Mouse (Mus musculus): ENCODE data around the gene Cstad. TPM values are rescaled to one million over a fixed set of nuclear protein-coding genes. Genes with fewer than 3 reads are reported as not detected.

Gene Cstad
- polyA plus RNA-seq, 1 experiment from 2014 or later = 1.2 TPM

DNA sequence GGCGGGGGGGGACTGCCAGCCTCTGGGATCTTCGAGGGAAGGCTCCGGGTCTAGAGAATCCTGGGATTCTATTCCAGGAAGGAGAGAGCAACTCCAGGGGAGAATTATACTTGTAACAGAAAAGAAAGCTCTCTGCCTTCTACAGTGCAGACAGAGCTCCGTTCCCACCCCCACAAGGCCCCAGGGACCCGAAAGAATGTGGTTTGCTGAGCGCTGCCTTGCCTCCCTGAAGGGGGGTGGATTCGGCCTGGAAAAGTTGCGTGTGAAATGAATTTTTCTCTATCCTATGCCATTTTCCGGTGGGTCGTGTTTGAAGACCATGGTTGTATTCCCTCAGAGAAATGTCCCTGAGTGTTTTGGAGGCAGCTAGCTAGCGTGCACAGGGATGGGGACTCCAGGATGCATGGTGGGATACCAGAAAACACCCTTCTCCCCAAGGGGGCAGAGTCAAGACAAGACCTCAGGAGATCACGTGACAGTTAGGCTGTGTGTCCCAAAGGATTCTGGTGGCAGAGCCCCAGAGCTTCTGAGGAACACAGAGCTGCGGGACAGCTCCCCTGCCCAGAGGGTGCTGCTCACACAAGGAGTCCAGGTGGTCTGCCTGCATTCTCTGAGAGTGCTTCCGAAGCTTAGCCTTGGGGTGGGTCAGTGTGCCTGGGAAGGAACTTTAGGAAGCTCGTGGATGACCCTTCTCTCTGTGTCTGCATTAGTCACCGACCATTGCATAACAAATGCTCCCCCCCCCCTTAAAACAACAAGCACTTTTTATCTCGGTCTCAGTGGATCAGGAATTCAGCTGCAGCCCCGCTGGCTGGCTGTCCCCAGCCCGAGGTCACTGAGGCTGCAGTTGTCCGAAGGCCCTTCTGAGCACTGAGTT lies 6.4 kb downstream of the Cstad start:
- no peak for DNase-seq (ENCODE audit: low spot score)
- H3K4me1 ChIP-seq = peaks cover 68% of the 10 kb centered on the region
- 4% methylated on average over 20 of the region's 20 CpGs for whole genome bisulfite sequencing

DNA sequence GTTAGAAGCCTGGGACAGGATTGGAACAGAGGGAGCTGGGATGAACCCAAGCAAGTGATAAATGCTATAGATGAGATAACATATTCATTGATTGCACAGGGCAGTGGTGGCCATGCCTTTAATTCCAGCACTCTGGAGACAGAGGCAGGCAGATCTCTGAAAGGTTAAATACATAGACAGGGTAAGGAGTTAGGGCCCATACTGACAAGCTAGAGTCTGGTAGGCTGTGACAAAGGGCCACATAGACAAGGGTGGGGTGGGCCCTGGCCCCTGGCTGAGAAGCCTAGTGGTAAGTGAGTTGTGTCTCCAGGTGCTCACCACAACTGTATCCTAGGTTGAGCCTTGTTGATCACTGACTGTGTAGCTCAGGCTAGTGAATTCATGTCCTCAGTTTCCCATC lies 7.6 kb downstream of the Cstad start:
- no peak for DNase-seq (ENCODE audit: low spot score)
- no peak overlapping the region for H3K27ac ChIP-seq
- H3K9me3 ChIP-seq = no peaks in the 10 kb centered on the region
- peaks cover 77% of the 10 kb centered on the region for H3K4me1 ChIP-seq
- no peak overlapping the region for H3K4me3 ChIP-seq
- H3K36me3 ChIP-seq = no peaks in the 10 kb centered on the region
- H3K27me3 ChIP-seq (ENCODE audit: insufficient read depth, poor library complexity, severe bottlenecking) = 0 out of 2 replicates have a peak, but pooled peaks cover 3% of the 10 kb centered on the region

More for the DNA sequence above, 6.4 kb downstream of the Cstad start:
- Histone ChIP-seq H3K36me3 (no peaks in the 10 kb centered on the region), H3K27me3 (ENCODE audit: insufficient read depth, poor library complexity, severe bottlenecking) (no peaks in the 10 kb centered on the region), H3K9me3 (no peaks in the 10 kb centered on the region), H3K4me3 (peak overlapping the region; percentile 47), H3K27ac (peak overlapping the region; percentile 89)

DNA sequence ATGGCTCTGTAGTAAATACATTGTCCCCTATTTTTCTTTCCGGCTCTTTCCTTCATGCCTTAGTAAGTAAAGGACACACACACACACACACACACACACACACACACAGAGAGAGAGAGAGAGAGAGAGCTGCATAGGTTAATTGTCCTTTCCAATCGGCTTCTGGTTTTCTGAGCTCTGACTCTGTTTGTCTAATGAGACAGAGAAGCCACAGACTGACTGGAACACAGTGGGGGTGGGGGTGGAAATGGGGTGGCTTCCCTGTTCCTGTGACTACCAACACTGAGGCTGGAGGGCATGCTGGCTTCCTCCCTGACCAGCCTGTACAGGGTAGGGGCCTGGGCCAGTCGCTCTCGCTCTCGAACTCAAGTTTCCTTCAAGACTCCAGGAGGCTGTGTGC lies 8.9 kb downstream of the Cstad start:
- WGBS = 59% methylated on average over 5 of the region's 5 CpGs
- peak overlapping the region; percentile 89 for H3K27ac ChIP-seq

DNA sequence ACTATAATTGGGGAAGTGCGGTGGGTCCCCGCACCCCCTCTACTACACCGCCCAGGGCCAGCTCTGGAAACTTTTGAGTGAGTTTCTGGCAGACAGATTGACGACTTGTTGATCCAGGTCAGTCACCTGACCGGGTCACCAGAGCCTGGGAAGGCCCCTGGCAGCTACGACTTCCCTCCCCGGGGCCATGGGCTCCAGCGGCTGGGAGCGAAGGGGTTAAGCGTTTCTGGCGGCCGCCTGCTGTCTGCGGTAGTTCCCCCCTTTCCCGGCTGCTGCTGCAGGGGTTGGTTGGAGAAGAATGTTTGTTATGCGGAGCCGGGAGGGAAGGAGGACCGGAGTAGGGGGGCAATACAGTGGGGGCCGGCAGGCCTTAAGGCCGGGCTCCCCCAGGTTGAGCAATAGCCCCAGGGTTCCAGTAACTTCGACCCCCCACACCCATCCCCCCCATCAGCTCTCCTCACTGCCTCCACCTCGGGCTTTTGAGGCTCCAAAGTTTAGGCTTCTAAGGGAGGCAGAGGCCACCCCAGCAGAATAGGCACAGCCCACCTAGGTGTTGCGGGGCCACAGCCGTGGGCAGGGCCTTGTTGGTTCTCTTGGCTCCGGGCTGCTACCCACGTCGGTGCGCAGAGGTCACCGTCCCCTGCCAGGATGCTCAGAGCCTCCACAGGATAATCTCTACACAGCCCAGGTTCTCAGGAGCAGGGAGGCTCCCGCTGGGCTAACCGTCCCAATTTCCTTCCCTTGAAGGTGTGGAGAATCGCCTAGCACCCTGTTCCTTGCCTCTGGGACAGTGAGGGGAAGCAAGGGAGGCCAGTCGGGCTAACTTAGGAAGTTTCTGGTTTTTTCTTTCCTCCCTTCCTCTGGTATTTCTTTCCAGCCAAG lies 10.3 kb downstream of the Cstad start:
- H3K27me3 ChIP-seq (ENCODE audit: insufficient read depth, poor library complexity, severe bottlenecking) = peaks cover 6% of the 10 kb centered on the region; the same call in 1 of the 2 replicates
- H3K4me1 ChIP-seq = peaks cover 77% of the 10 kb centered on the region
- no peaks in the 10 kb centered on the region for H3K9me3 ChIP-seq
- peak overlapping the region; percentile 89 for H3K27ac ChIP-seq
- H3K36me3 ChIP-seq = no peaks in the 10 kb centered on the region
- no peak for DNase-seq (ENCODE audit: low spot score)
- H3K4me3 ChIP-seq = peak overlapping the region; percentile 52
- 2% methylated on average over 32 of the region's 32 CpGs for WGBS

More for the DNA sequence above, 8.9 kb downstream of the Cstad start:
- peaks cover 6% of the 10 kb centered on the region; the same call in 1 of the 2 replicates for H3K27me3 ChIP-seq (ENCODE audit: insufficient read depth, poor library complexity, severe bottlenecking)
- no peaks in the 10 kb centered on the region for H3K9me3 ChIP-seq
- no peaks in the 10 kb centered on the region for H3K36me3 ChIP-seq
- DNase-seq (ENCODE audit: low spot score) = no peak
- no peak overlapping the region for H3K4me3 ChIP-seq
- H3K4me1 ChIP-seq = peaks cover 84% of the 10 kb centered on the region

DNA sequence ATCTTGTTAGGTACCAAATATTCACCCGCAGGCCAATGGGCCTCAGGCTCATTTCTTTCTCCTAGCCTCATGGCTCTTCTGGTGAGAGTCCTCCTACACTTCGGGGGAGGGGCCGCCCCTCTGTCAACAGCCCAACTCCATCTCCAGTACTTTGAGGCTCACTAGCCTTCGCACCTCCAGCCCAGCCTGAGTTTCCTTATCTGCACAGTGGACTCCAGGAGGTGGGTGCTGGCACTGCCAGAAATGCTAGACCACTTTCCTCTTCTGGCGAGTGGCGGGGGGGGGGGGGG lies 10.9 kb downstream of the Cstad start:
- H3K4me1 ChIP-seq = peaks cover 71% of the 10 kb centered on the region
- DNase-seq (ENCODE audit: low spot score) = peak; percentile 87

DNA sequence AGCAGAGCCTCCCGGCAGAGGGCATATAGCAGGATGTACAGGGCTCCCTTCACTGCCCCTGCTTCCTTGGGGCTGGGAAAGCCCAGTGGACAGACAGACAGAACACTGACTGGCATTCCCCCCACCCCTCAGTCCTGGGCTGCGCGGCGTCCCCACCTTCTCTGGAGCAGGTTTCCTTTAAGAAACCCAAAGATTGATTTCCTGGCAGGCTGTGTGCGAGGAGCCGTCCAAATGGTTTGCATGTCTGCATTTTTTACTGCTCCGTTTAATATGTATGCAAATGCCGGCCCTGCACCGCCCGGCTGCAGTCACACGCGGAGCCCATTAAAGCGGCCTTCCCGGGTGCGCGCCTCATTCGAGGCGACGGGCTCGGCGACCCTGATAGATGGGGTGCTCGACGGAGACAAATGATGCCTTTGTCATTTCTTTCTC lies 11.8 kb downstream of the Cstad start:
- H3K27me3 ChIP-seq (ENCODE audit: insufficient read depth, poor library complexity, severe bottlenecking) = peaks cover 6% of the 10 kb centered on the region; the same call in 1 of the 2 replicates
- H3K36me3 ChIP-seq = no peaks in the 10 kb centered on the region
- peaks cover 61% of the 10 kb centered on the region for H3K4me1 ChIP-seq
- peak overlapping the region; percentile 89; the same call in 1 of the 2 replicates for H3K27ac ChIP-seq
- 37% methylated on average over 23 of the region's 23 CpGs for WGBS
- H3K4me3 ChIP-seq = no peak overlapping the region
- no peak for DNase-seq (ENCODE audit: low spot score)
- H3K9me3 ChIP-seq = no peaks in the 10 kb centered on the region

More for the DNA sequence above, 10.9 kb downstream of the Cstad start:
- Histone ChIP-seq H3K27me3 (ENCODE audit: insufficient read depth, poor library complexity, severe bottlenecking) (peaks cover 6% of the 10 kb centered on the region; the same call in 1 of the 2 replicates), H3K27ac (peak overlapping the region; percentile 89), H3K36me3 (no peaks in the 10 kb centered on the region), H3K9me3 (no peaks in the 10 kb centered on the region), H3K4me3 (no peak overlapping the region)
- 7% methylated on average over 6 of the region's 6 CpGs for WGBS

DNA sequence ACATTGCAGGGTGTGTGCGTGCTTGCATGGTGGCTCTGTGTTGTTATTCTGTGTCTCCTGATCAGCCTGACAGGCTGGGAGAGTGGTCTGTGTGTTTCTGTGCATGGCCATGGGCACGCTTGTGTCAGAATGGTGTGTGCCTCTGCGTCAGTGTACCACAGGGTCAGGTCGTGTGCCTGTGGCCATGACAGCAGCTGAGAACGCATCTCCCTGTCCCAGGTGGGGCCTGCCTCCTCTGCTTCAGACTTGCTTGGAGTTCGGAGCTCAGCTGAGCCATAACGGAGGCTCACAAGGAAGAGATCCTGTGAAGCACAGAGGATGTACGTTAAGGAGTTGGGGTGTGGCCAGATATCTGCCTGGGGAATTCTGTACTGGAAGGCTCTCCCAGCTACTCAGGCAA lies 13.1 kb downstream of the Cstad start:
- peak overlapping the region; percentile 89; the same call in 1 of the 2 replicates for H3K27ac ChIP-seq

DNA sequence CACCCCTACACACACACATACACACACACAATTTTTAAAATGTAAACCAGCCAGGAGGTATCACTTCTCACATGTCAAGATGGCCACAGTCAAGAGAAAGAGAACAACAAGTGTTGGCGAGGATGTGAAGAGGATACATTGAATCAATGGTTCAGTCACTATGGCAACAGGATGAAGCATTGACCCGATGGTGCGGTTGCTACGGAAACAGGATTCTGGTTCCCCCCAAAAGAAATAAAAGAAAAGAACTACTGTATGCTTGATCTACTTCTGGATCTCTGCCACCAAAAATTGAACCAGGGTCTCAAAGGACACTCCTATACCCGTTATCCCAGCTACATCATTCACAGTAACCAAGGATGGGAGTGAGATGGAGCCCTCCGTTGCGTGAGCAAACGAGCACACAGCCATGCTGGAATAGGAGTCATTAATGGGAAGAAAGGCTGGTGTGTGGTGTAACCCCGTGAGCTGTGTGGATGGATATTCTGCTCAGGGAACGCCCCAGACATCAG lies 13.9 kb downstream of the Cstad start:
- Histone ChIP-seq H3K27me3 (ENCODE audit: insufficient read depth, poor library complexity, severe bottlenecking) (peaks cover 6% of the 10 kb centered on the region; the same call in 1 of the 2 replicates), H3K4me1 (peaks cover 50% of the 10 kb centered on the region), H3K4me3 (no peak overlapping the region), H3K36me3 (no peaks in the 10 kb centered on the region), H3K9me3 (no peaks in the 10 kb centered on the region), H3K27ac (no peak overlapping the region)
- WGBS = 89% methylated on average over 10 of the region's 10 CpGs
- no peak for DNase-seq (ENCODE audit: low spot score)

More for the DNA sequence above, 13.1 kb downstream of the Cstad start:
- no peak overlapping the region for H3K4me3 ChIP-seq
- no peaks in the 10 kb centered on the region for H3K9me3 ChIP-seq
- 69% methylated on average over 8 of the region's 8 CpGs for WGBS
- peaks cover 51% of the 10 kb centered on the region for H3K4me1 ChIP-seq
- no peaks in the 10 kb centered on the region for H3K36me3 ChIP-seq
- no peak for DNase-seq (ENCODE audit: low spot score)
- peaks cover 6% of the 10 kb centered on the region; the same call in 1 of the 2 replicates for H3K27me3 ChIP-seq (ENCODE audit: insufficient read depth, poor library complexity, severe bottlenecking)

DNA sequence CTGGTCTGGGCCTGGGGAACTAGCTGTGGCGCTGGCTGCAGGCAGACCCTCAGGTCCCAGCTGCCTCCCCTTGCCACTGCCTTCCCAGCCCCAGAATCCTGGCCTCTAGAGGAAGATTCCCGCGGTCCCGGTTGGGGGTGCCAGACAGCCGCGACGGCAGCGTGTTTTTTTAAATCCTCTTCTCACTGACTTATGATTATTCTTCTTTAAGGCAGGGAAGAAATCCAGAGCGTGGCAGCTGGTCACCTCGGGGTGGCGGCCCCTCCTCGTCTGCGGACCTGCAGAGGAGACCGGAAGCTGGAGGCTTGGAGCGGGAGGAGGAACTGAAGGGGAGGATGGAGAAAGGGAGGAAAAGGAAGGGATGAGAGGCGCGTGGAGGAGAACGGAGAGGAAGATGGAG lies 18.7 kb downstream of the Cstad start:
- 3% methylated on average over 18 of the region's 18 CpGs for WGBS
- no peaks in the 10 kb centered on the region for H3K36me3 ChIP-seq
- DNase-seq (ENCODE audit: low spot score) = peak; percentile 90
- no peaks in the 10 kb centered on the region for H3K27me3 ChIP-seq (ENCODE audit: insufficient read depth, poor library complexity, severe bottlenecking)
- no peaks in the 10 kb centered on the region for H3K9me3 ChIP-seq
- H3K4me3 ChIP-seq = peak overlapping the region; percentile 49
- H3K4me1 ChIP-seq = peaks cover 33% of the 10 kb centered on the region
- H3K27ac ChIP-seq = peak overlapping the region; percentile 88

DNA sequence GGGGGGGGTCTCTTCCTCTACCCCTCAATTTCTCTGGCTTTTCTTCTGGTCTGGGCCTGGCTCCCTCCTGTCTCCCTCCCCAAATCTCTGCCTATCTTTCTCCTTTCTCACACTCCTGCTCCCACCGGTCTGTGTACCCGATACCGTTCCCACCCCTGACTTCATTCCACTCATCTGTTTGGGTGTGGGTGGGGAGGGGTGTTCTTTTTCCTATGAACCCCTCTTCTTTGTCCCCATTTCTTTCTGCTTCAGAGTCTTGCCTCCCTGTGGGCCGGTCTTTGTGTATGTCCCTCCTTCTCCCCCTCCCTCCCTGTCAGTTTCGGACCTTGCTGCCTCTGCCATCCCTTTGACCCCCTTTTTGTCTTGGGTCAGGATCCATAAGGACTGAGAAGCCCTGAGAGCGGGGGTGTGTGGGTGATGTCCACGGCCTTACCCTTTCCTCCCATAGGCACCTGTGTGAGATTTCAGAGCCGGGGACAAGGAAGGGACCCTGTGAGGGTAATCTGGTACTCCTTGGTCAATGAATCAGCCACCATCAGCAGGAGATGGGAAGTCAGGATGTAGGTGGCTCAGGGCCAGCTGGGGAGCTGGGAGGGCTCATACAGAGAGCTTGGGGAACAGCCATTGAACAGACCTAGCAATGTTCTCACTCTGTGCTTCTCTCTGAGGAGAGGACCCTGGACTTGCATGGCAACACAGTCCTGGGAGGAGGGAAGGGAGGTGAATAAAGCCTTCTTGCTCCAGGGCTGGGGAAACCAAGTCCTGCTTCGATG lies 19.5 kb downstream of the Cstad start:
- no peaks in the 10 kb centered on the region for H3K27me3 ChIP-seq (ENCODE audit: insufficient read depth, poor library complexity, severe bottlenecking)
- H3K4me1 ChIP-seq = peaks cover 38% of the 10 kb centered on the region
- H3K27ac ChIP-seq = peak overlapping the region; percentile 88
- no peaks in the 10 kb centered on the region for H3K9me3 ChIP-seq
- H3K4me3 ChIP-seq = peak overlapping the region; percentile 49
- WGBS = 46% methylated on average over 9 of the region's 9 CpGs
- H3K36me3 ChIP-seq = no peaks in the 10 kb centered on the region
- no peak for DNase-seq (ENCODE audit: low spot score)

DNA sequence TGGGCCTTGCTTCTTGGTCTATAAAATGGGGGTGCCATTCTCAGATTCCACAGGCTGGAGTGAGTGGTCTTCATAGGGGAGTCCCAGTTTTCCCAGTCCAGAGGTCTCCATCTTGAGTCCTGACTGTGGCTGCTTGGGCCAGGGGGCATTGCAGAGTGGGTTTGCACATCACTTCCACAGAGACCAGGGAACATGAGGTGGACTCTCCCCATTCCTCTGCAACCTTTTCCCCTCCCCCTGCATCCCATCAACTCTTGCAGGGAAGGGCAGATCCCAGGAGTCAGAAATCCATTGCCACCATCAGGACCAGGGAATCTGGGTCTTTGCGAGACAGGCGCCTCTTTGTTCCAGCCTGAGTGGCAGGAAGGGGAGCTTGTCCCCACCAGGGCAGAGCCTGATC lies 21.0 kb downstream of the Cstad start:
- H3K36me3 ChIP-seq = no peaks in the 10 kb centered on the region
- H3K4me1 ChIP-seq = peaks cover 38% of the 10 kb centered on the region
- H3K9me3 ChIP-seq = no peaks in the 10 kb centered on the region
- no peaks in the 10 kb centered on the region for H3K27me3 ChIP-seq (ENCODE audit: insufficient read depth, poor library complexity, severe bottlenecking)
- H3K27ac ChIP-seq = peak overlapping the region; percentile 88; the same call in 1 of the 2 replicates
- 84% methylated on average over 2 of the region's 2 CpGs for WGBS
- no peak overlapping the region for H3K4me3 ChIP-seq
- no peak for DNase-seq (ENCODE audit: low spot score)

DNA sequence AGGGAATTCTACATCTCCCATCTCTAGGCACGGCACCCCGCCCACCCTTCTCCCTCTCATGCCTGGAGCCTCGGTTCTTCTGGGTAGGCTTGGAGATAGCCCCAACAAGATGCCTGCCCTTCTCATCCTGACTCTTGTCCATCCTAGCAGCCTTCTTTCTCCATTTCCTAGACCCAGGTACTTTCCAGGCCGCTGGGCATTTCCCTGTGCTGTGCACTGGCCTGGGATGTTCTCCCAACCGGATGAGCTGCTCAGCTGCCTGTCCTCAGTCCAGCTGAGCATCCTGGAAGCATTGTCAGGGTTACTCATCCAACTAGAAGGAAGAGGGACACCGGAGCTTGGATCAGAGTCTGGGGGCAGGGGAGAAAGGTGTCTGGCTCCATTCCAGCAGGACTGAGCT lies 21.6 kb downstream of the Cstad start:
- WGBS = 68% methylated on average over 6 of the region's 6 CpGs
- DNase-seq (ENCODE audit: low spot score) = no peak
- Histone ChIP-seq H3K4me1 (peaks cover 38% of the 10 kb centered on the region), H3K4me3 (no peak overlapping the region), H3K27me3 (ENCODE audit: insufficient read depth, poor library complexity, severe bottlenecking) (no peaks in the 10 kb centered on the region), H3K36me3 (no peaks in the 10 kb centered on the region), H3K9me3 (no peaks in the 10 kb centered on the region), H3K27ac (peak overlapping the region; percentile 88; the same call in 1 of the 2 replicates)
